In the genomic region with DNA sequence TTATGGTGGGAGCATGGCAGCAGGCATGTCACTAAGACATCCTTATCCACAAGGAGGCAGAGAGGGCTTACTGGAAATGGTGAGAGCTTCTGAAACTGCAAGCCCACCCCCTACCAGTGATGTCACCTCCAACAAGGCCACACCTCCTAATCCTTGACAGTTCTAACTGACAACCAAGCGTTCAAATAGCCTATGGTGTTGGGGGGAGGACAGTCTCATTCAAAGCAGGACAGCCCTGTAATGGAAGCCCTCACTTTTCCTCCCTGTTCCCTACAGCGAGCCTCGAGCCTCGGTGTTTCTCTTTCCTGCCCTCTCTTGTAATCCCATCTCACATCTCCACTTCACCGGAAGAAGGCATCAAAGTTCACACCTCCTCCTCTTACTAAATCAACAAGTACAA, we compare ENCODE assay signal across 13 mouse cellular contexts.
"Had no signal": no experiment of that assay in that cellular context is flagged by ENCODE, and none has a peak within 500 bp of the region (broad histone marks: within the 10 kb centered on the region; RNA-seq: fewer than 3 reads in every experiment).

No protein-coding gene starts in this region.

- DNase-seq: kidney, adult 8-10 months; kidney, postnatal 36 days; layer of hippocampus, adult 9-11 months; layer of hippocampus, postnatal 36 days; liver, embryonic 13.5 days; liver, postnatal 0 days; lung, postnatal 36 days; thymus, postnatal 4 days had no signal

- H3K9ac ChIP-seq: limb, embryonic 15.5 days; liver, embryonic 13.5 days; liver, postnatal 0 days; lung, embryonic 15.5 days; midbrain, embryonic 15.5 days; neural tube, embryonic 12.5 days had no signal

- H3K9me3 ChIP-seq: limb, embryonic 15.5 days; liver, embryonic 13.5 days; lung, embryonic 15.5 days; midbrain, embryonic 15.5 days; neural tube, embryonic 12.5 days had no signal

- H3K4me3 ChIP-seq: limb, embryonic 15.5 days; liver, embryonic 13.5 days; lung, embryonic 15.5 days; midbrain, embryonic 15.5 days; neural tube, embryonic 12.5 days had no signal

- H3K4me1 ChIP-seq: liver, embryonic 13.5 days; neural tube, embryonic 12.5 days had no signal

- H3K36me3 ChIP-seq: limb, embryonic 15.5 days; liver, embryonic 13.5 days; lung, embryonic 15.5 days; midbrain, embryonic 15.5 days; neural tube, embryonic 12.5 days had no signal

- H3K4me2 ChIP-seq: limb, embryonic 15.5 days; liver, embryonic 13.5 days; lung, embryonic 15.5 days; midbrain, embryonic 15.5 days; neural tube, embryonic 12.5 days had no signal

- H3K27me3 ChIP-seq: limb, embryonic 15.5 days; liver, embryonic 13.5 days; lung, embryonic 15.5 days; midbrain, embryonic 15.5 days; neural tube, embryonic 12.5 days had no signal

- H3K27ac ChIP-seq: limb, embryonic 15.5 days; liver, embryonic 13.5 days; lung, embryonic 15.5 days; midbrain, embryonic 15.5 days; neural tube, embryonic 12.5 days; stomach, postnatal 0 days had no signal

- ATAC-seq: liver, postnatal 0 days; midbrain, embryonic 15.5 days had no signal
